Mouse (Mus musculus) fat pad, adult 2 months (tissue): ENCODE data around the gene Adamts18.
"Not testable (repeated sequence)": the region's sequence is repeated elsewhere in the genome, so short reads cannot be mapped to it uniquely, and the experiment has no call there.

ENCODE experiments used
- DNase-seq: peaks from one replicate; pipeline ENCODE4 v3.0.0-alpha.2; 2011; ENCODE audit warnings: low read depth, low spot score; ENCODE audit errors: extremely low read depth

Gene Adamts18

DNA sequence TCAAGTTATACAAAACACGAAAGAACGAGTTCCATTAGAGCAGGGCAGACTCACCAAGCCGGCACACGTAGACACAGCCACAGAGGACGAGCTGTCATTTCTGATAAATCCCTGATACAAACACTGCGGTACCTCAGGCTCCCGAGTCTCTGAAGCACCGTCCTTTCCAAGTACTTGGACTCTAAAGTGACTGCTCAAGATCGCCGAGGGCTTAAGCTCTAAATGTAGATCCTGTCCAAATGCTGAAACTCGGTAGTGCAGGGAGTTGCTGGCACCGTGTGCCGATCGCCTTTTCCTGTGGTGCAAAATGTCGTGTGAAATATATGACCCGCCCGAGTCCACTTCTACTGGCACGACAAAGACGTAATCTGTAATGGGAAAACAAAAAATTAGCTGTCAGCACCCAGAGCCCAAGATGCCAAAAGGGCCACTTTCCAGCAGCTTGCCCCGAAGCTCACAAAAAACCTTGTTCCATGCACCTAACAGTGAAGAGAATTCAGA lies 3.7 kb downstream of the Adamts18 start:
- peak; percentile 68 for DNase-seq

GRCm38 (mm10) chr8:113838211-113838610 lies 10.3 kb downstream of the Adamts18 start:
- DNase-seq, result no peak

DNA sequence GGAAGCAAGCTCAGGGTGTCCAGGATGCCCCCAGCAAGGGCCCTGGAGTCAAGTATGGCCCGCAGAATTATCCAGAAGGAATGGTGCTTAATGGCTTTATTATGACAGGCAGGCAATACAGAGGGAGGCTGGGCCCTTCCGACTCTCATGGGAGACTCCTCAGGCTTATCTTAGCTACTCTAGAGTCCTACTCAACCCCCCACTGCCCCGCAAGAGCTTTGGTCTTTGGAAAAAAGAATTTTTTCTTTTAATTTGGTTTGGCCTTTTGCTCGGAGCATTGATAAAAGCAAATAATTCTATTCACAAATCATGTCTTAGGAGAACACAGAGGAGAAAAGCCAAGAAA lies 11.0 kb downstream of the Adamts18 start:
- no peak for DNase-seq

GRCm38 (mm10) chr8:113836892-113837569 lies 11.5 kb downstream of the Adamts18 start:
- no peak for DNase-seq

- DNase-seq, result no peak
Measured at GRCm38 (mm10) chr8:113833644-113834043, 14.9 kb downstream of the Adamts18 start.

DNA sequence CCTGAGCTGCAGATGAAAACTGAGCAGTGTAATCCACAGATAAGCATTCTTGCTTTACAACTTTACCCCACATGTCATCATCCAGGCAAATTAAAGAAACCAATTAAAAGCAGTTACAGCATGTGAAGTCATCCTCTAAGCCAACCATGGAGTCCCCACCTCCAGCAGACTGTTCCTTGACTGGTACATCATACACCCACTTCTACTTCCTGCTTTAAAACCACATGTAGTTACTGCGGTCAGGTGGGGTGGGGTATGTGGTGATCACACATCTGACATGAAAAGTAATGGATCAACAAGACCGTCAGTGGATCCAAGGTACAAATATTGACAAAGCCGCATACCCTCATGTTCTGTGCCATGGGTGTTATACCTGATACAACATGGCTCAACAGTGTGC lies 21.3 kb downstream of the Adamts18 start:
- no peak for DNase-seq

DNA sequence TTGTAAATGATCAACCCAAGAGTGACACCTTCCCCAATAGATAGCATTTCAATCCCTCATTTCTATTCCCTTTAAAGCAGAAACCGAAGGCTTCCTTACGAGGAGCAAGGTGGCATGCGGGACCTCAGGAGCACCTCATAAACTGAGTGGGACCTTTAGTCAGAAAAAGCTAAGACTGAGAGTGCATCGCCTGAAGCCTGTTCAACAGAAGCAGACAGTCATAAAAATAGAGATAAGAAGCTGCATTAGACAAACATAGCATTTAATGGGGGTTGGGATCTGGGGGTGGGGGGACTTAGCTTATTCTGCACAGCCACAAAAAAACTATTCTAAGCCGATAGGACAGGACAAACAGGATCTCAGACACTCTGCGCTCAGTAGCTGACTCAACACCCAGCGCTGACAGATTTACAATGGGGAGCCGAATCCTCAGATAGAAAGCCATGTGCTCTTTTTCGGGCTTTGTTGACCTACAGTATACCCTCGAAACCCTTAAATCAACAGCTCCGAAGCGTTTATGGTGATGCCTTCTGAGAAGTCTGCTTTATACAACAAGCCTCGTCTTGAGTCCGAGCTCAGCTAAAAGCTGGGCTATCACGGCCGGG lies 27.5 kb downstream of the Adamts18 start:
- DNase-seq, result no peak

DNA sequence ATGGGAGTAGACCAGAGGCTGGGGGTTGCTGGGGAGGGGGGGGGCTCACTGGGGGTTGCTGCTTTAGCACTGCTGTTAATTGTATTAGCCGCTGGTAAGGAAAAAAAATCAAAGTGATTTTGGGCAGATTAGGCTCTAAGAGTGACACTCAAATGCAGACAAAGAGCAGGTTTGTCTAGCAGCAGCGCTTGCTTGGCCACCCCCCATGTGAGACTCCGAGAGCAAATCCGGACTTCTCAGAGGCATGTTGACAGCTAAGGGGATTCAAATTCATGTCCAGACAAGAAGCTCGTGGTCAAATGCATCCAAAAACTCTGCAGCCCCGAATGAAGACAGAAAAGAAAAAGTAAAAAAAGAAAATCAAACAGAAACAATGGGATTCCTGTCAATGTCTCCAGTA lies 34.6 kb downstream of the Adamts18 start:
- no peak for DNase-seq

DNA sequence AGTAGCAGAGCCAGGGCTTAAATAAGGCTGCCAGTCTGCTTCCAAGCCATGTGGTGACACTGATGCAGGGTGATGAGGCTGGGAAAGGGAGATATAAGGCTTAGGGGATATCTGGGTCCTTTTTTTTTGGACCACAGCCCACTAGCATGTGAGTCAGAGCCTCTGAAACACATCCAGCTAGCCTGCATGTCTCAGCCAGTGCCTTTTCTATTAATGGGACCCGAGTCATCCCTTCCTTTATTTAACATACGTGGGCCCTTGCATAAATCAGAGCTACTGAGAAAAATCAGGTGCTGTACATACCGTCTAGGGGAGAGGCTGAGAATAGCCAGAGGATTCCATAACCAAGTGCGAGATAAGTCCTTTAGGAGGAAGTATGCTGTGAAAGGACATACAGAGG lies 37.0 kb downstream of the Adamts18 start:
- DNase-seq, result no peak

DNA sequence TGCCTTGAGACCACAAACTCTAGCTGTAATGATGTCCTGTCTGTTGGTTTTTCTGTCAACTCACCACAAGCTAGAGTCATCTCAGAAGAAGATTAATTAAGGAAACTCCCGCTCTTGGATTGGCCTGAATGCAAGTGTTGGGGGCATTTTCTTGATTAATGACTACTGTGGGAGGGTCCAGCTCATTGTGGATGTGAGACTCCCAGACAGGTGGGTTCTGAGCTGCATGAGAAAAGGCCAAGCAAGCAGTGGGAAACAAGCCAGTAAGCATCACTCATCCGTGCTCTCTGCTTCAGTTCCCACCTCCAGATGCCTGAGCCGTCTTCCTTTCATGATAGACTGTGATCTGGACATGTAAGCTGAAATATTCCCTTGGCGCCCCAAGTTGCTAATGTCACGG lies 38.6 kb downstream of the Adamts18 start:
- DNase-seq, result no peak

DNA sequence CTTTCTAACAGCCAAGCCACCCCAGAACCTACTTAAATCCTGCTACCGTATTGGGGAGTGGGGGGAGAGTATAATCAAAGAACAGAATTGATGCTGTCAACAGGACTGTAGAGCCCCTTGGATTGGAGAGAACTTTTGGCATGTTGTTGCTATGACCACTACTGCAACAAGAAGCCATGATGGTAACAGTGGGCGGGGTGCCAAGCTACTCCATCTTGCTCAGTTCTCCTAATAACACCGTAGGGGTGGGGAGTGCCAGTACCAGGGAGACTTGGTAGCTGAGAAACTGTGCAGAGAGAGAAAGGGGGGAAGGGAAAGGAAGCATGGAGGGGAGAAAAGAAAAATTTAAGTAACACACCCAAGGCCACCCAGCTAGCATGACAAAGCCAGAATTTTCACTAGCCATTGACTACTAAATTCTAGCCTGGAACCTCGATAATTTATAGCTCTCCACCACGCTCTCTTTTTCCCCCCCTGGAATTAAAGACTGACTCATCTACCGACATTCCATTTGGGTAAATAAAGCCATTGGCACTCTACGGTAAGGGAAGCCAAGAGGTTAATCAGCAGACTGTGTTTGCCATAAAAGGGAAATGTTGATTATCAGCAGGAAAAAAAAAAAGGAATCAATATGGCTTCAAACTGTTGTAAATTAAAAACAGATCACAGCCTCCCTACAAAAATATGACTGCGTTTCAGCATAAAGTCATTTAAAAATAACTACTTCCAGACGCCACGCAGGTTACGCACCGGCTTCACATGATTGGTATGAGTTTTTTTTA lies 44.5 kb downstream of the Adamts18 start:
- no peak for DNase-seq

DNA sequence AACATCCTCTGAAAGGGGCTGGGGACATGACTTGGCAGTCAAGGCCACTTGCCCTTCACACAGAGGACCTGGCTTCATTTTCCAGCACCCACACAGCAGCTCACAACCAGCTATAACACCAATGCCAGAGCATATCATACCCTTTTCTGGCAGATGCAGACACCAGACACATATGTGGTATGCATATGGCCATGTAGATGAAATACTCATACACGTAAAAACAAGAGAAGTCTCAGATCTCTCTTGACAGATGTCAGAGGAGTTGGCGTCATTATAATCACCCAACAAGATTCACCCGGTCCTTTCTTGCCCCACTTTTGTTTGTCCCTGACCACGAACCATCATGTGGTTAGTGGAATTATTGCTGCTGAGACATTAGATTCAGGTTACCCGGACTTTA lies 47.0 kb downstream of the Adamts18 start:
- DNase-seq, result no peak

GRCm38 (mm10) chr8:113800556-113800955 lies 48.0 kb downstream of the Adamts18 start:
- not testable (repeated sequence) for DNase-seq

DNA sequence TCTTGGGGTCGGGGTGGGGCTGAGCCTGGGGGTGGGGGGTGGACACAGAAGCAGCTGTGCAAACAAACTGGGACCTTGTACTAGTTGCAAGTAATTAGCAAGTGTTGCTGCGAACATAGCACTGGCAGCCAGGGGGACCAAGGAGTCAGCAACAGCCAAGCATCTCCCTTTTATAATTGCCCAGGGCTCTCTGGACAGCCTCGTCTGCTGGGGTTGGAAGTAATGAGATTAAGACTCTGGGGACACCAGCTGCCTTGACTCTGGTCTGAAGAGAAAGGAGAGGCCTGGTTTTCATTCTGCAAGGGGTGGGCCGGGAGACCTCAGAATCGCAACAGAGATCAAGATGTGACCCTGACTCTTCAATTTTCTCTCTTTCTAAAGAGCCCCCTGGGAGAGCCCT lies 49.0 kb downstream of the Adamts18 start:
- DNase-seq, result no peak

DNA sequence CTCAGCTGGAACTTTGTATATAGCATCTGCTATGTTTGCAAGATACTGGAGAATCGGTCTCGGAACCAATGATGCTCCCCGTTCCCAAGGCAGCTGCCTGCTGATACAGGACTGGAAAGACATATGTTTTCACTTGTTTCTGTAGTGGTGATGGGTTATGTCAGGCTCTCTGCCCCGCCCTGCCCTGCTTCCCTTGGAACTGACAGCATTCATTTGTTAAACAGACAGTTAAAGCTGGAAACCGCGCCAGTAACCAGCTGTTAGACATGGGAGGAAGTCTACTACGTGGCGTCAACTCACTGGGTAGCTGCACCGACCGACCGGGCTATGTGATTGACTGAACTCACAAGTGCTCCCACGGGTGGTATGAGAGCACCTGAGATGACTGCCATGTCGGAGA lies 56.7 kb downstream of the Adamts18 start:
- DNase-seq, result no peak

DNA sequence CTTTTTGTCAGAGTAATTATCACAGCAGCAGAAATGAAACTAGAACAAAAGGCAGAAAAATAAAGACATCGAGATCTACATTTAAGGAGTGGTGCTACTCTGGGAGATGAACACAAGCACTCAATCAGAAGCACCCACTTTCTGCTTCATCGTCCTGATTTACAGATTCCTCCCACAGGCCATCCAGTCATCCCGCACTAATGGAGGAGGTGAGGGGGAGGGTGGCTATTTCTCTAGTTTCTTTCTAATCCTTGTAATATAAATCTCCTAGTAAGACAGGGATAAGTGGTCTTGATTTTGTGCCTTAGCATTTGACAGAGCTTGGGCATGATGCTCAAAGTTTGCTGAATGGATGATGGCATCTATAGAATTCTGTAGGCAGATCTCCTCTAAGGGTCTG lies 57.5 kb downstream of the Adamts18 start:
- no peak for DNase-seq

- DNase-seq, result no peak
Measured at GRCm38 (mm10) chr8:113783711-113784110, 64.8 kb downstream of the Adamts18 start.

- no peak for DNase-seq
Measured at GRCm38 (mm10) chr8:113781554-113781953, 67.0 kb downstream of the Adamts18 start.

DNA sequence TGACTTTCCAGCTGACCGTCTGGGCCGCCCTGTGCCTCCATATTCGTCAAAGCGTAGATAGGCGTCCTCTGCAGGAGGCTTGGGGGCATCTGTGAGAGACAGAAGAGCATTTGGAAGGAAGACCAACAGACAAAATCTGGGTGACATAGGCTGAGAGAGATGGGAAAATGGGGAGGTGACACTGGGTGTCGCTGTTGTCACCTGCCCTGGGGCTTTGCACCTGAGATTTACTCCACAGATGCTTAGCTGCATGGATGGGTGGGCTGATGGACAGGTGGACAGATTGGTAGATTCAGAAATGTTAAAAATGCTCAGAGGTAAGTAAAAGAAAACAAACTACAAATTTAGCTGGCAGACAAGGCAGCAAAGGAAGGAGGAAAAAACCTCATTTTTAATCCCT lies 73.2 kb downstream of the Adamts18 start:
- no peak for DNase-seq

DNA sequence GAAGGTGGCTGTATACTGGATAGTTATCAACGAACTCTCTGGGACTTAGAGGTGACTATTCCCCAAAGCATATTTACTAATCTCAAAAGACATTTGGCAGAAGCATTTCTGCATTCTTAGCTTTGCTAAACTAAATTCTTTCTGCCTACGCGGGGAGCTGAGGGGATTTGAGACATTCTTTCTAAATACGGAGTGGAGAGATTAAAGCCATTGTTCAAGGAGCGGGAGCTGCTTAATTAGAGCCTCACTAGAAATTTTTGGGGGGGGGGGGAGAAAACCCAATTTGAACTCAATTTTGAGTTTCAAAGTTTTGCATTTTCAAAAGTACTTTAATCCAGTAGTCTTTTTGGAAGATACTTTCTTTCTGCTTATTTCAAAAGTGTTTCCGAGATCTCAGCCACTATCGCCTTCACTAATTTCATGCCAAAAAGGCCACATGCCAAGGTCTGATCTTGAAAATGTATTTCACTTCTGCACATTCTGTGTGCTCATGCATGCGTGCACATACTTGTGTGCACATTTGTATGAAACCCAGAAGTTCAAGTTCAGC lies 79.6 kb downstream of the Adamts18 start:
- no peak for DNase-seq

- no peak for DNase-seq
Measured at GRCm38 (mm10) chr8:113765121-113765520, 83.4 kb downstream of the Adamts18 start.
